Mouse (Mus musculus): Measurements from ENCODE around the gene Topors.

DNA sequence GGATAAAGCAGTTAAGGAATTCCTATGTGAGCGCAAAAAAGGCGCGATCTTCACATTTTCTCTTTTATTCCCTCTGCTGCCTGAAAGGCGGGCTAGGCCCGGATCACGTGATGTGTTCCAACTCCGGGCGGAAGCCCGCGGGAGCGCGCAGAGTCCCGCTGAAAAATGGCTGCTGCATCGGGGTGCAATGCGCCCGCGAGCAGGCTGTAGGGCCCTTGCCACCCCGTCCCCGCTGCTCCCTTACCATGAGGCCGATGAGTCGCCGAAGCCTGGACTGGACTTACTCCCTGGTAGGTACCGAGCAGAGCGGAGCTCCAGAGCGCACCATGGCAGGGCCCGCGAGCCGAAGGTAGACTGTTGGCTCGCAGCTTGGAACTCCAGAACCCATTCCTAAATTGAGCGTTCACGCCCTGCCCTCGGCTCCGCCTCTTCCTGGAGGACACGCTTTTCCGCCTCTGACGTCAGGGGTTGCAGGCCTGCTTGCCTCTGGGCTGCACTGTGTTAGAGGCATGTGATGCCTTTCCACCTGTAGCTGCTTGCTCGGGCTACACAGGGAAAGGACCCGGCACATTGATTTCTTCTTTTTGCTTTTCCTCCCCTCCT is at the start of gene Topors, which contains the start of gene Smim27:
- TF ChIP-seq ZNF384 (IDR thresholded peaks at IDR 0.05; ENCODE audit: low read depth, low read length) = no peak
- no peak for TF ChIP-seq CHD2 (IDR thresholded peaks at IDR 0.05; ENCODE audit: low read depth, low read length)
- peak; percentile 69; the same call in 1 of the 2 replicates for TF ChIP-seq HCFC1 (IDR thresholded peaks at IDR 0.05; ENCODE audit: borderline replicate concordance, insufficient read depth, low read length)
- no peak for TF ChIP-seq ZC3H11A (IDR thresholded peaks at IDR 0.05; ENCODE audit: borderline replicate concordance, low read depth, low read length)

Data from ES-E14 (cell line).